Mouse (Mus musculus): ENCODE measurements at regions not wholly inside any gene's neighbourhood (a gene's known extent, or its start where the extent isn't known, plus 50 kb on each side); places are given as distances from the start of the nearest gene placed in this dataset.
"Not testable (repeated sequence)": the region's sequence is repeated elsewhere in the genome, so short reads cannot be mapped to it uniquely, and the experiment has no call there.

GRCm38 (mm10) chr5:16937840-16938239 lies 146.2 kb downstream of the Gm28710 start:
- intact Hi-C loops (cut with DNase I), result loop anchor here (5.0 kb wide), 1 partner anchor 829 kb away; no protein-coding TSS in a partner anchor
- TF ChIP-seq CTCF (IDR thresholded peaks at IDR 0.05), result peak; percentile 90
- Histone ChIP-seq H3K27ac (no peak overlapping the region), H3K4me3 (no peak overlapping the region)
- DNase-seq (ENCODE audit: extremely low spot score in 1 of 2, low spot score in 2 of 2), result peak; percentile 30 to 34

DNA sequence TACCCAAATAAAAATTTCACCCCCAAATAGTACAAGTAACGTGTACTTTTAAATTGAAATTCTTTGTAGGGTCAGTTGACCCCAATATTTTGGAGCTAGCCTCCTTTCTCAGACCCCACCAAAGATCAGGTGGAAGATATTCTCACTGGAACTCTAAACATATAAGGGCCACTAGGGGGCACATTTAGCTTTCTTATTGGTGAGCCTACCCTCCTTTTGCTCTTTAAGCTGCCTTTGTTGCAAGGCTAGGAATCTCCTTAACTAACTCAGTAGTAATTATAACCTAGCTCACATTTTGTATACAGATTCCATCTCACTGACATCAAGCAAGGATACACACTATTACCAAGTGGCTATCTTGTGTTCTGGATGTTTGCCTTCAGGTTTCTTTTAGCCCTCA lies 155.8 kb downstream of the Gm28710 start:
- peak; percentile 78 for TF ChIP-seq CTCF (IDR thresholded peaks at IDR 0.05)
- no peak overlapping the region for H3K27ac ChIP-seq
- intact Hi-C loops (cut with DNase I), result loop anchor here (5.0 kb wide), 1 partner anchor 625 kb away; the partner anchor contains the start of gene Sema3c
- no peak for DNase-seq (ENCODE audit: extremely low spot score in 1 of 2, low spot score in 2 of 2)
- H3K4me3 ChIP-seq, result no peak overlapping the region

- TF ChIP-seq CTCF (IDR thresholded peaks at IDR 0.05), result no peak
These were observed 176.1 kb downstream of the Gm28710 start for GRCm38 (mm10) chr5:16967735-16968134.

DNA sequence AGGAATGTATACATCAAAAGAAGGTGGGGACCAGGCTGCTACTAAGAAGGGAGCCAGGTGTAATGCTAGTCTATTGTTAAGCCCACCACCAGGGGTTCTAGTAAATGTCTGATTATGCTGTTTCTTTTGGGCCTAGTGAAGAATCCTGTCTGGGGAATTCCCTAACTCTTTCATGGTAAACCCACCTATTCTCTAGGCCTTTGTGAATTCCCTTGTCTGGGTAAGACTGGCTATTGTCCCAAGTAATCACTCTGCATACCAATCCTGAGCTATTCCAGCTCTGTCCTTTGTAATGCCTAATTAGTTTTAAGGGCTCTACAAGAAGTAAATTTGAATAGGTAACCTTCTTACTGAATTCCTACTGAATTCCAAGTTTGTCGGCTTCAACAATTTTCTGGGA lies 177.2 kb downstream of the Gm28710 start:
- DNase-seq (ENCODE audit: extremely low spot score in 1 of 2, low spot score in 2 of 2); H3K27ac ChIP-seq; intact Hi-C loops (cut with DNase I); H3K4me3 ChIP-seq: not testable (repeated sequence)

More at GRCm38 (mm10) chr5:16967735-16968134, 176.1 kb downstream of the Gm28710 start:
- intact Hi-C loops (cut with DNase I), result no loop called here
- H3K27ac ChIP-seq, result no peak overlapping the region
- no peak overlapping the region for H3K4me3 ChIP-seq
- DNase-seq (ENCODE audit: extremely low spot score in 1 of 2, low spot score in 2 of 2), result no peak

- intact Hi-C loops (cut with DNase I), result no loop called here
- no peak for TF ChIP-seq CTCF (IDR thresholded peaks at IDR 0.05)
- Histone ChIP-seq H3K4me3 (no peak overlapping the region), H3K27ac (no peak overlapping the region)
- DNase-seq (ENCODE audit: extremely low spot score in 1 of 2, low spot score in 2 of 2), result no peak
These were observed 181.7 kb downstream of the Gm28710 start for GRCm38 (mm10) chr5:16973206-16973896.

DNA sequence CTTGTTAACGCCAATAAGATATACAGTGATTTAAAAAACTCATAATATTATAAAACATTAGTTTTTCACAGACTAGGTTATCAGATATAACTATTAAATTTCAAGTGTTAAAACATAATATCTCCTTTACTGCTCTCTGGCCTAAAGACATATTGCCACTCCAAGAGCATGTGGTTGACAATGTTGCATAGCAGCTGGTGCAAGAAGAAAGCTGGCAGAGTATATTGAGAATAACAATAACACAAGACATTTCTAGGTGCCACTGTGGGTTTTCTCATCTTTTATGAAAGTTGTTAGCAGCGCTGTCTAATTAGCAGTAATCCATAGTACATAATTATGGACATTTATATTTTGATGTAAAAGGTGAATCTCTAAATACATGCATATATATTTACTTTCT lies 184.4 kb downstream of the Gm28710 start:
- no peak for TF ChIP-seq CTCF (IDR thresholded peaks at IDR 0.05)
- H3K27ac ChIP-seq, result no peak overlapping the region
- no peak for DNase-seq (ENCODE audit: extremely low spot score in 1 of 2, low spot score in 2 of 2)
- intact Hi-C loops (cut with DNase I), result no loop called here
- H3K4me3 ChIP-seq, result no peak overlapping the region

- no peak for DNase-seq (ENCODE audit: extremely low spot score in 1 of 2, low spot score in 2 of 2)
- no peak for TF ChIP-seq CTCF (IDR thresholded peaks at IDR 0.05)
- intact Hi-C loops (cut with DNase I), result no loop called here
- Histone ChIP-seq H3K4me3 (no peak overlapping the region), H3K27ac (no peak overlapping the region)
These were observed 193.3 kb downstream of the Gm28710 start for GRCm38 (mm10) chr5:16984877-16985276.

- H3K27ac ChIP-seq, result no peak overlapping the region
- intact Hi-C loops (cut with DNase I), result no loop called here
- no peak for TF ChIP-seq CTCF (IDR thresholded peaks at IDR 0.05)
- no peak for DNase-seq (ENCODE audit: extremely low spot score in 1 of 2, low spot score in 2 of 2)
- no peak overlapping the region for H3K4me3 ChIP-seq
These were observed 199.9 kb downstream of the Gm28710 start for GRCm38 (mm10) chr5:16991518-16991917.

DNA sequence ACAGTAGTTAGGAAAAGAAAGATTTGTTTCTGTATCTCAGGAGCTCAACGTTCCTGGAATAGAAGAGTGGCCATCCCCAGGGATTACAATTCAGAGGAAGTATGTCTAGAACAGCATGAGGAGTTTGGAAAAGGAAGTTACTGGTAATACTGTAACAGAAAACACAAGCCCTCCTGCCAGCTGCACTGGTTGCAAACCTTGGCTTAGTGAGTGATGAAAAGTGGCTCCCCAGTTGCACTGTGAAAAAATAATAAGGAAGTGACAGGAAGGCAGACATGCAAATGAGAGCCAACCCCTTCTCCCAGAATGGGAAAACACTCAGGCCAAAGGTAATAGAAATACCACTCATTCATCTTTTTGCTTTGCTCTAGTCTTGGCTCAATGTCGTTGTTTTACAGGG lies 207.6 kb downstream of the Gm28710 start:
- TF ChIP-seq CTCF (IDR thresholded peaks at IDR 0.05), result no peak
- no peak for DNase-seq (ENCODE audit: extremely low spot score in 1 of 2, low spot score in 2 of 2)
- Histone ChIP-seq H3K27ac (no peak overlapping the region), H3K4me3 (no peak overlapping the region)
- intact Hi-C loops (cut with DNase I), result no loop called here

DNA sequence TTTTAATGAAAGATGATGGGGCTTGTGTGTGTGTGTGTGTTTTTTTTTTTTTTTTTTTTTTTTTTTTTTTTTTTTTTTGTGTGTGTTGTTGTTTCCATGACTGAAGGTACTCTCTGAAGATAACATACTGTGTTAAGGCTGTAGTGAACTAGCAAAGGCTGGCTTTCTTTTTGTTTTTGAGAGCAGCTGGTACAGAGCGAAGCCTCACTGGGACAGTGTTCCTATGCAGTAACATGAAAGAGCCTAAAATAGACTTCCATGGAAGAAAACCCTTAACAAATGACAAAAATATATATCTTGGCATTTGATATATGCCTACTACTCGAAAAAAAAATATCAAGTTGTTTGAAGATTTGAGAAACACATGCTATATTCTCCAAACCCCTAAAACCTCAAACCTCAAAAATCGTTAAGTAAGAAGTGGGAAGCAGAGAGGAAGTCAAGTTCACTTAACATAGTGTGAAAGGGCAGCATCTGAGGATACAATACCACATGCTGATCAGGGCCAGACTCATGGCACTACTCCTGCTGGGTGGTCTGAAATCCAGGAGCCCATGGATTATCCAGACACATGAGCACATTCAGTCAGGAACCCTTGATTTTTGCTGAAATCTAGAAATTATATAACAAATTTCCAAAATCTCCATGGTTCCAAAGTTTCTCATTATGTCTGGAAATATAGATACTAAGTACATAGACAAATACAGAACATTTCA lies 215.4 kb downstream of the Gm28710 start:
- Histone ChIP-seq H3K27ac (no peak overlapping the region), H3K4me3 (no peak overlapping the region)
- intact Hi-C loops (cut with DNase I), result no loop called here
- no peak for TF ChIP-seq CTCF (IDR thresholded peaks at IDR 0.05)
- DNase-seq (ENCODE audit: extremely low spot score in 1 of 2, low spot score in 2 of 2), result no peak

DNA sequence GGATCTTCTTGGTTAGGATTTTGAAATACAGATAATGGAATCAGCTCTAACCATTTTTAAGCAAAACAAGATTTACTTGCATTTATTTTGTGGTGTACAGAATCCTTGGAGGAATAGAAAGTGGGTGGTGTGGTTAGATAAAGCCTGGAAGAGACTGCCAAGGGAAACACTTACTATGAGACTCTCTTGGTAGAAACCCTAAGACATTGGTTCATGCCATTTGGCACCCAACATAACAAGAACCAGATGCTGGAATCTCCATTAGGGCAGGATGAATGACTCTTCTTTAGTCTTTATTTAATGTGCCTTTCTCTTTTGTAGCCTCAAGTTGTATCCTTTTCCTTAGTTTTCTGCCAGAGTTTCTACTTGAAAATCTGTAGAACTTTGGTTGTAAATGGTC lies 230.0 kb downstream of the Gm28710 start:
- H3K4me3 ChIP-seq, result no peak overlapping the region
- H3K27ac ChIP-seq, result no peak overlapping the region
- TF ChIP-seq CTCF (IDR thresholded peaks at IDR 0.05), result no peak
- no peak for DNase-seq (ENCODE audit: extremely low spot score in 1 of 2, low spot score in 2 of 2)
- intact Hi-C loops (cut with DNase I), result no loop called here

DNA sequence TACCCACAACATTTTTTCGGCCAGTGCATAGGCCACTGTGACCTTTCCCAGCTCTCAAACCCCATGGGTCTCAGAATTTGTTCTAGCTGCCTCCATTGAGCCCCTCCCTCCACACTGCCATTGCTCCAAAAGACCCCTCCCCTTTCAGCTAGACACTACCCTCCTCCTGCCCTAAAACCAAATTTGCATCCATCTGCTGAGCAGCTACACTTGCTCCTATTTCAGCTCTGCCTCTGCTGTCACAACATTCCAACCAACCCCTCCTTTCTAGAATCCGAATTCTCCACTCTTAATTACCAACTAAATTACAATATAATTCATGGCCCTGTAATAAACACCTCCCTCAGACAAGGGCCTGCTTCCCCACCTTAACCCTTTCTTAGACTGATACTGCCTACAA lies 262.3 kb downstream of the Gm28710 start:
- Histone ChIP-seq H3K4me3 (no peak overlapping the region), H3K27ac (no peak overlapping the region)
- TF ChIP-seq CTCF (IDR thresholded peaks at IDR 0.05), result no peak
- no peak for DNase-seq (ENCODE audit: extremely low spot score in 1 of 2, low spot score in 2 of 2)
- intact Hi-C loops (cut with DNase I), result no loop called here

DNA sequence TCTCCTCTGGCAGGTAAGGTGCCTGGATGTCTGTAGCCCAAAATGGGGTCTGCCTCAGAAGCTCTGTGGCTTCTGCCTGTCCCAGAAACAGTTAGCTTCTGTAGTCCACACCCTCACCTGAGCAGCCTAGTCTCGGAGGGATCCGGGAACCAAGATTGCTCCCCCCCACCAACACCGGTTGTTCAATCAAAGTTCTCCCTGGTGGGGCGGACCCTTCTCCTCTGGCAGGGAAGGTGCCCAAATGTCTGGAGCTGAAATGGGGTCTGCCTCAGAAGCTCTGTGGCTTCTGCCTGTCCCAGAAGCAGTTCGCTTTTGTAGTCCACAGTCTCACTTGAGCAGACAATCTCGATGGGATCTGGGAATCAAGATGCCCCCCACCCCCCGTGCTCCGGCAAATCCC lies 273.0 kb downstream of the Gm28710 start:
- Histone ChIP-seq H3K27ac (no peak overlapping the region), H3K4me3 (no peak overlapping the region)
- no peak for DNase-seq (ENCODE audit: extremely low spot score in 1 of 2, low spot score in 2 of 2)
- no peak for TF ChIP-seq CTCF (IDR thresholded peaks at IDR 0.05)
- intact Hi-C loops (cut with DNase I), result no loop called here

All from left cerebral cortex, adult 2 months (tissue).